Mouse (Mus musculus): Measurements from ENCODE around the gene Golga2. TPM values are rescaled to one million over a fixed set of nuclear protein-coding genes. Genes with fewer than 3 reads are reported as not detected.

The Golga2 gene
- polyA plus RNA-seq, 1 experiment from 2014 or later, result 21.5 TPM

DNA sequence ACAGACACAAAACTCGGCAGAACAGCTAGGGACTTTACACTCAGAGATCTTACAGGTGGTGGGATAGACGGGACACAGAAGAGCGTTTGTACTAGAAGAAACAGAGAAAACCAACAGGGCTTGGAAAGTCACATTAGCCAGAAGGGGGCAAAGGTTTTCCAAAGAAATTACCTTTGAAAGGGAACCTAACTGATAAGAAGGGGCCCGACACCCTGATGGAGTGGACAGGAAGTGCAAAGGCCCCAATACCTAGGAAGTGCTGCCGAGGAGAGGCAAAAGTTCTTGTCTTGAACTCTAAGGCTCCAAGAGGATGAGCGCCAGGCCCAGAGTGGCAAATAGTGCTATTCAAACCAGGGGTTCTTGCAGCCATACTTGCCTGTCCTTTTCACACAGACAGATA, 66.7 kb downstream of the Golga2 start:
- Histone ChIP-seq H3K9ac (ENCODE audit: low read depth, low read length) (peak overlapping the region; percentile 65), H3K27me3 (replicated peaks; ENCODE audit: control insufficient read depth, insufficient read depth, low read length) (no peaks in the 10 kb centered on the region), H3K4me2 (ENCODE audit: low read depth, low read length) (peak overlapping the region; percentile 79), H3K9me3 (ENCODE audit: control insufficient read depth, low read length) (no peaks in the 10 kb centered on the region), H3K36me3 (ENCODE audit: control insufficient read depth, insufficient read depth, low read length) (no peaks in the 10 kb centered on the region), H3K4me3 (ENCODE audit: low read length) (peak overlapping the region; percentile 69), H3K27ac (ENCODE audit: low read length) (peak overlapping the region; percentile 96), H3K4me1 (ENCODE audit: control insufficient read depth, insufficient read depth, low read length) (peaks cover 34% of the 10 kb centered on the region)
- WGBS, result 45% methylated on average over 6 of the region's 6 CpGs
- peak; percentile 62 for ATAC-seq

DNA sequence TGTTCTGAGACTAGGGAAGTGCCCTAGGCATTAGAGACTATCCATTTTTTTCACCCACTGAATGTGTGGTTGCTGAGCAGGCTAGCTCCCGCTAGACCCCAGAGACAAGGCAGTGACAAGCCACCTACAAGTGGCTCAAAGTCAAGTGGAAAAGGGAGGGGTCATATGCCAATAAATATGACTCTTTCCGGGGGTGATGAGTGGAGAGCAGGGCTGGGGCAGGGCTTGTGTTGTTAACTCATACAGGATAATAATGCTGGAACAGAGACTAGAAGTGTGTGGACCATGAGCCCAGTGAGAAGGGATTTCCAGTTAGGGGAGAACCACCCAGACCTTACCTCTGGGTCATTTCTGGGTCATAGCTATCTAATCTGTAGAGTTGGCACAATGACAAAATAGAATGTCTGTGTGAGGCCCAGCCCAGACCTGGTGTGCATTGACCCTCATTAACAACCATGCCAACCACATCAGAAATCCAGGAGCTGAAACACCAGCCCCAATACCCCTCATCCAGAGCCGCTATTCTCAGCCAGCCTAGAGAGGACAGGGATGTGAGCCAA, 67.2 kb downstream of the Golga2 start:
- peak; percentile 76 for ATAC-seq
- H3K9ac ChIP-seq (ENCODE audit: low read depth, low read length), result no peak overlapping the region
- peak overlapping the region; percentile 23 for H3K4me2 ChIP-seq (ENCODE audit: low read depth, low read length)
- no peaks in the 10 kb centered on the region for H3K27me3 ChIP-seq (replicated peaks; ENCODE audit: control insufficient read depth, insufficient read depth, low read length)
- no peak overlapping the region for H3K4me3 ChIP-seq (ENCODE audit: low read length)
- WGBS, result 67% methylated on average over 3 of the region's 3 CpGs
- H3K36me3 ChIP-seq (ENCODE audit: control insufficient read depth, insufficient read depth, low read length), result no peaks in the 10 kb centered on the region
- H3K27ac ChIP-seq (ENCODE audit: low read length), result peak overlapping the region; percentile 96
- H3K9me3 ChIP-seq (ENCODE audit: control insufficient read depth, low read length), result no peaks in the 10 kb centered on the region
- H3K4me1 ChIP-seq (ENCODE audit: control insufficient read depth, insufficient read depth, low read length), result peaks cover 34% of the 10 kb centered on the region

DNA sequence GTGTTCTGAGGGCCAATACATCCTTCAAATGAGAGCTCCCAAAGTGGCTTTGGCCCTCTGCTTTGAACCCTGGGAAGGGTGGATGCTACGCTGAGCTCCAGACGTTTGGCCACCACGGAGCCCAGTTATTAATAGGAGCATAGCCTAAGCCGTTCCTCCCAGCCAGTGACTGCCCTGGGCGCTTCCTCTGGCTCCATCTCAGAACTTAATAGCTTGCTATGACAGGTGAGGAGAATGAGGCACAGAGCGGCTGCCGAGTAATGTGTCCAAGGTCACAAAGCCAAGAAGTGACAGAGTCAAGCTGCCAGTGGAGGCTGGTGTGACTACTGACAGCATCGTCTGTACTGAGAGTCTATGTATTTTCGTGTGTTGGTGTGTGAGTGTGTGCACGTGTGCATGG, 69.0 kb downstream of the Golga2 start:
- Histone ChIP-seq H3K9ac (ENCODE audit: low read depth, low read length) (no peak overlapping the region), H3K4me2 (ENCODE audit: low read depth, low read length) (no peak overlapping the region), H3K9me3 (ENCODE audit: control insufficient read depth, low read length) (no peaks in the 10 kb centered on the region), H3K36me3 (ENCODE audit: control insufficient read depth, insufficient read depth, low read length) (no peaks in the 10 kb centered on the region), H3K27me3 (replicated peaks; ENCODE audit: control insufficient read depth, insufficient read depth, low read length) (no peaks in the 10 kb centered on the region), H3K4me3 (ENCODE audit: low read length) (no peak overlapping the region), H3K4me1 (ENCODE audit: control insufficient read depth, insufficient read depth, low read length) (peaks cover 27% of the 10 kb centered on the region), H3K27ac (ENCODE audit: low read length) (peak overlapping the region; percentile 21; the same call in 1 of the 2 replicates)
- ATAC-seq, result no peak
- WGBS, result 75% methylated on average over 10 of the region's 10 CpGs

Small RNA genes within 50 kb of the gene (microRNA-seq; reads per million reads assigned to microRNA genes)
- not detected for gene Gm23363
- 898 reads per million, percentile 73 among the genes with 10 or more reads in this experiment for gene Mir199b

Other genes starting within 250 kb of the Golga2 start
- 2.1 and 2.2 TPM in 2 replicates for gene Fam78a, start 202.5 kb upstream of the Golga2 start, polyA plus RNA-seq (2015; fragmentation: Nextera tagmentation; extraction: Ambion mirVana)
- 4.0 and 5.0 TPM in 2 replicates for gene Plpp7, start 191.9 kb upstream of the Golga2 start, polyA plus RNA-seq (2015; fragmentation: Nextera tagmentation; extraction: Ambion mirVana)
- 14.4 and 16.2 TPM in 2 replicates for gene Prrc2b, start 136.3 kb upstream of the Golga2 start, polyA plus RNA-seq (2015; fragmentation: Nextera tagmentation; extraction: Ambion mirVana)
- gene Pomt1, start 50.8 kb upstream of the Golga2 start, polyA plus RNA-seq (2015; fragmentation: Nextera tagmentation; extraction: Ambion mirVana), result 26.7 and 26.9 TPM in 2 replicates
- 72.4 and 74.4 TPM in 2 replicates for gene Uck1, start 27.2 kb upstream of the Golga2 start, polyA plus RNA-seq (2015; fragmentation: Nextera tagmentation; extraction: Ambion mirVana)
- gene Swi5, start 691 bp downstream of the Golga2 start, polyA plus RNA-seq (2015; fragmentation: Nextera tagmentation; extraction: Ambion mirVana), result 342 and 377 TPM in 2 replicates
- gene Ciz1, start 64.9 kb downstream of the Golga2 start, polyA plus RNA-seq (2015; fragmentation: Nextera tagmentation; extraction: Ambion mirVana), result 47.1 and 51.4 TPM in 2 replicates
- 11.8 and 12.5 TPM in 2 replicates for gene Dnm1, start 66.0 kb downstream of the Golga2 start, polyA plus RNA-seq (2015; fragmentation: Nextera tagmentation; extraction: Ambion mirVana)
- gene 1110008P14Rik, start 94.6 kb downstream of the Golga2 start, polyA plus RNA-seq (2015; fragmentation: Nextera tagmentation; extraction: Ambion mirVana), result 44.2 and 45.8 TPM in 2 replicates
- 2.2 and 4.2 TPM in 2 replicates for gene Lcn2, start 100.9 kb downstream of the Golga2 start, polyA plus RNA-seq (2015; fragmentation: Nextera tagmentation; extraction: Ambion mirVana)
- gene Ptges2, start 108.5 kb downstream of the Golga2 start, polyA plus RNA-seq (2015; fragmentation: Nextera tagmentation; extraction: Ambion mirVana), result 49.1 and 49.8 TPM in 2 replicates
- gene Naif1, start 163.1 kb downstream of the Golga2 start, polyA plus RNA-seq (2015; fragmentation: Nextera tagmentation; extraction: Ambion mirVana), result 5.1 and 5.3 TPM in 2 replicates
- 19.3 and 19.9 TPM in 2 replicates for gene Slc25a25, start 164.1 kb downstream of the Golga2 start, polyA plus RNA-seq (2015; fragmentation: Nextera tagmentation; extraction: Ambion mirVana)
- 7.6 and 9.4 TPM in 2 replicates for gene Fam102a, start 247.9 kb downstream of the Golga2 start, polyA plus RNA-seq (2015; fragmentation: Nextera tagmentation; extraction: Ambion mirVana)

Measured in intestine, embryonic 16.5 days (tissue).